Mouse (Mus musculus) embryonic facial prominence, embryonic 11.5 days (tissue): ENCODE data around the gene Coro1a. TPM values are rescaled to one million over a fixed set of nuclear protein-coding genes. Genes with fewer than 3 reads are reported as not detected.

Experiments
- ATAC-seq: fragments of 200-750 bp; cut with Nextera tagmentation; replicated peaks from 2 replicates; pipeline ENCODE4 v1.8.0; 2017; ENCODE audit warnings: low read depth; ENCODE audit not compliant: insufficient number of reproducible peaks, low FRiP score, low TSS enrichment
- DNase-seq: peaks from one replicate; pipeline ENCODE4 v3.0.0-alpha.2; 2015; ENCODE audit warnings: low spot score
- H3K27ac ChIP-seq: fragments of 300-500 bp; sonication (generic); replicated peaks from 2 replicates; pipeline ENCODE4 v1.5.1; 2014; ENCODE audit warnings: mild to moderate bottlenecking, low read depth, low read length, control low read depth
- H3K27me3 ChIP-seq: fragments of 300-500 bp; sonication (generic); 2 replicates; pipeline ENCODE4 v1.6.1; 2014; ENCODE audit warnings: mild to moderate bottlenecking, low read length, moderate library complexity, mixed read lengths; ENCODE audit not compliant: control insufficient read depth, insufficient read depth
- H3K36me3 ChIP-seq: fragments of 300-500 bp; sonication (generic); replicated peaks from 2 replicates; pipeline ENCODE4 v1.6.1; 2014; ENCODE audit warnings: low read depth, mild to moderate bottlenecking, low read length, moderate library complexity, mixed read lengths; ENCODE audit not compliant: control insufficient read depth, insufficient read depth
- H3K4me1 ChIP-seq: fragments of 300-500 bp; sonication (generic); 2 replicates; pipeline ENCODE4 v1.6.1; 2014; ENCODE audit warnings: low read length, mixed read lengths; ENCODE audit not compliant: control insufficient read depth, insufficient read depth
- H3K4me2 ChIP-seq: fragments of 300-500 bp; sonication (generic); 2 replicates; pipeline ENCODE4 v1.6.1; 2014; ENCODE audit warnings: low read depth, mild to moderate bottlenecking, control low read depth, low read length, moderate library complexity
- H3K4me3 ChIP-seq: fragments of 300-500 bp; sonication (generic); 2 replicates; pipeline ENCODE4 v1.5.1; 2014; ENCODE audit warnings: low read depth, low read length, control low read depth
- H3K9ac ChIP-seq: fragments of 300-500 bp; sonication (generic); replicated peaks from 2 replicates; pipeline ENCODE4 v1.6.1; 2014; ENCODE audit warnings: mild to moderate bottlenecking, control low read depth, low read length
- H3K9me3 ChIP-seq: fragments of 300-500 bp; sonication (generic); replicated peaks from 2 replicates; pipeline ENCODE4 v1.6.1; 2016; ENCODE audit warnings: mild to moderate bottlenecking, low read length, inconsistent platforms, mixed read lengths; ENCODE audit not compliant: control insufficient read depth
- WGBS: fragments of 180-500 bp; shearing (Covaris S2); extraction: QIAGEN DNeasy Blood & Tissue Kit; methylation state at CpG from one replicate; pipeline ENCODE4 v1.1.7; 2014; 5-methylcytosine and 5-hydroxymethylcytosine counted together
- polyA plus RNA-seq: library from polyadenylated mRNA; unstranded; fragments of >200 nt; fragmentation: Nextera tagmentation; extraction: Ambion mirVana; gene quantifications from 2 replicates; pipeline ENCODE4 v1.2.1, GENCODE M21; 2014

Coro1a gene
- polyA plus RNA-seq, 1 experiment from 2014 or later, result 37.5 TPM

DNA sequence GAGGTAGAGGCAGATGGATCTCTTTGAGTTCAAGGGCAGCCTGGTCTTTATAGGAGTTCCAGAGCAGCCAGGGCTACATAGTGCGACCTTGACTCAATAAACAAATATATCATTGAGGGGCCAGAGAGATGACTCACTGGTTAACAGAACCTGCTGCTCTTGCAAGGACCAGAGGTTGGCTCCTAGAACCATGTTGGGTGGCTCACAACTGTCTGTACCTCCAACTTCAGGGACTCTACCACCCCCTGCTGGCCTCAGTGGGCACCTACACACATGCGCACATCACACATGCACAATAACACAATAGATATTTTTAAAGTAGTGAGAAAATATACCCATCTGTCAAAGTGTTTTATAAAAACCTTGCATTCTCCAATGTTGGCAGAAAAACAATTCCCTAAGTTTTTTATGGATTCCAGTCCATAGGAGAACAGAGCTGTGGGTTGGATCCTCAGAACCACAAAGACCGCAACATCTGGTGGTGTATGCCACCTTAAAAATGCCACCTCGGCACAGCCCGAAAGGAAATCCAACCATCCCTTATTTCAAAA, 11.3 kb upstream of the Coro1a start:
- ATAC-seq (no peak), DNase-seq (no peak)
- Histone ChIP-seq H3K4me2 (no peak overlapping the region), H3K27ac (no peak overlapping the region), H3K9me3 (no peaks in the 10 kb centered on the region), H3K9ac (no peak overlapping the region), H3K4me3 (no peak overlapping the region), H3K4me1 (no peaks in the 10 kb centered on the region), H3K36me3 (no peaks in the 10 kb centered on the region), H3K27me3 (no peaks in the 10 kb centered on the region)
- WGBS, result 94% methylated on average over 5 of the region's 5 CpGs

DNA sequence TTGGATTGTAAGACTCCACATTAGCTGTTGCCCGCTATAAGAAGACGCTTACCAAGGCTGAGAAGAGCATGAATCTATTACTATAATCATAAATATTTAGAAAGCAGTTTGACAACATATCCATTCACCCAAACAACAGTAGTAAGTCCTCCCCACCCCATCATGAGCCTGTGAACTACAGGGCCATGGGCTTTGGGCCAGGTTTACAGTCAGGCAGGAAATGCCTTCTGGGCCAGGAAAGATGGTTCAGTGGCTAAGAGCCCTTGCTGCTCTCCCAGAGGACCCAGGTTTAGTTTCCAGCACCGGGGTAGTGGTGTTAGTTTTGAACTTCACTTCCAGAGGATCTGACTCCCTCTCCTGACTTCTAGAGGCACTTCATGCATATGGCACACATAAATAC, 10.0 kb upstream of the Coro1a start:
- no peak overlapping the region for H3K27ac ChIP-seq
- no peak for DNase-seq
- H3K27me3 ChIP-seq, result no peaks in the 10 kb centered on the region
- no peak for ATAC-seq
- no peak overlapping the region for H3K9ac ChIP-seq
- 87% methylated on average over 3 of the region's 3 CpGs for WGBS
- H3K4me3 ChIP-seq, result no peak overlapping the region
- no peaks in the 10 kb centered on the region for H3K9me3 ChIP-seq
- no peaks in the 10 kb centered on the region for H3K4me1 ChIP-seq
- no peak overlapping the region for H3K4me2 ChIP-seq
- H3K36me3 ChIP-seq, result no peaks in the 10 kb centered on the region

DNA sequence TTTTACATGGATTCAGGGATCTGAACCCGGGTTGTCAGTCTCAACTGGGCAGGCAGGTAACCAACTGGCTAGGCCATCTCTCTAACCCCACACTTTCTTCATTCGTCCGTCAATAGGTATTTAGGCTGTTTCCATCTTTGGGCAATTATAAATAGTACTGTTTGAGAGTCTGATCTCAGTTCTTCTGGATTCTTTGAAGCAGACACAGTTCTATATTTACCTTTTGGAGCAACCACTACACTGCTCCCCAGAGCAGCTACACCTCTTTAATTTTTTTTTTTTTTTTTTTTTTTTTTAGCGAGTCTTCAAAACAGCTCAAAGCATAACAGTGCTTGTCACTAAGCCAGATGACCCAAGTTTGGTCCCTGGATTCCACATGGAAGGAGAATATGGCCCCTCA, 8.1 kb upstream of the Coro1a start:
- Histone ChIP-seq H3K27me3 (no peaks in the 10 kb centered on the region), H3K4me3 (no peak overlapping the region), H3K4me1 (no peaks in the 10 kb centered on the region), H3K9me3 (no peaks in the 10 kb centered on the region), H3K4me2 (no peak overlapping the region), H3K9ac (no peak overlapping the region), H3K27ac (no peak overlapping the region), H3K36me3 (no peaks in the 10 kb centered on the region)
- DNase-seq, result no peak
- no peak for ATAC-seq
- WGBS, result 79% methylated on average over 4 of the region's 4 CpGs

DNA sequence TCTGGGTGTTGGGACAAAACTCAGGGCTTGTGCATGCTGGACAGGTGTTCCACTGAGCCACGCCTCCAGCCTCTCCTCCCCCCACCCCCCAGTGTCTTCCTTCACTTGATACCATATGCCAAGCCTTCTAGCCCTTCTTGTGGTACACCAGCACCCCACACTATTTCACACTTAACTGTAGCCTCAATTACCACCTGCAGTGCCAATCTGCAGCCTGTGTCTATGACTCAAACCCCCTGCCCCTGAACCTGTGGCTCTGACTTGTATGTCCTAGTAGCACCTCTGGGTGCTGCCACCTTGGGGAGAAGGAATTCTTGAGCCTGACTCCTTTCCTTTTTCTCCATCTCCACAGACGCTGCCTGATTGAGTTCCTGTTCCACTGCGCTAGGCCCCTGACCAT, 4.3 kb upstream of the Coro1a start:
- ATAC-seq (no peak), DNase-seq (no peak)
- no peak overlapping the region for H3K27ac ChIP-seq
- no peaks in the 10 kb centered on the region for H3K4me1 ChIP-seq
- H3K4me3 ChIP-seq, result no peak overlapping the region
- H3K36me3 ChIP-seq, result no peaks in the 10 kb centered on the region
- H3K4me2 ChIP-seq, result no peak overlapping the region
- no peaks in the 10 kb centered on the region for H3K27me3 ChIP-seq
- H3K9ac ChIP-seq, result no peak overlapping the region
- H3K9me3 ChIP-seq, result no peaks in the 10 kb centered on the region
- 78% methylated on average over 3 of the region's 3 CpGs for WGBS

DNA sequence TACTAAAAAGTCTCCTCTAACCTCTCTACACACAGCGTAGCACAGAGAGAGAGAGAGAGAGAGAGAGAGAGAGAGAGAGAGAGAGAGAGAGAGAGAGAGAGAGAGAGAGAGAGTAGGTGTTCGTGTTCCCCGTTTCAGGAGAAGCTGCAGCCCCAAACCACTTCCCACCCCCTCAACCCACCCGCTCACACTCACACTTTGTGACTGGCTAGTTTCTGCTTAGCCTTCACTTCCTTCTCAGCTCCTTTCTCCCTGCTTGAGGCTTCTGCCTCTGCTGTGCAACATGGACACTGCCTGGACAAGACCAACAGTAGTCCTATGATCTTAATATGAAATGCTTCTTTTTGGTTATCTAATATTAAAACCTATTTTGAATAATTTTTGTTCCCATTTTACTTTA, 2.7 kb upstream of the Coro1a start:
- H3K4me1 ChIP-seq, result no peaks in the 10 kb centered on the region
- no peak overlapping the region for H3K4me2 ChIP-seq
- ATAC-seq (no peak), DNase-seq (no peak)
- H3K36me3 ChIP-seq, result no peaks in the 10 kb centered on the region
- H3K9me3 ChIP-seq, result no peaks in the 10 kb centered on the region
- H3K27me3 ChIP-seq, result no peaks in the 10 kb centered on the region
- no peak overlapping the region for H3K9ac ChIP-seq
- 83% methylated on average over 3 of the region's 4 CpGs for WGBS
- no peak overlapping the region for H3K4me3 ChIP-seq
- H3K27ac ChIP-seq, result no peak overlapping the region

GRCm38 (mm10) chr7:126708175-126708952, 777 bp upstream of the Coro1a start:
- Histone ChIP-seq H3K36me3 (no peaks in the 10 kb centered on the region), H3K9ac (no peak overlapping the region), H3K27me3 (peaks cover 2% of the 10 kb centered on the region; the same call in 1 of the 2 replicates), H3K4me1 (0 out of 2 replicates have a peak, but pooled peaks cover 6% of the 10 kb centered on the region), H3K27ac (no peak overlapping the region), H3K9me3 (no peaks in the 10 kb centered on the region), H3K4me2 (no peak overlapping the region), H3K4me3 (no peak overlapping the region)
- DNase-seq (no peak), ATAC-seq (no peak)
- WGBS, result 87% methylated on average over 10 of the region's 10 CpGs

DNA sequence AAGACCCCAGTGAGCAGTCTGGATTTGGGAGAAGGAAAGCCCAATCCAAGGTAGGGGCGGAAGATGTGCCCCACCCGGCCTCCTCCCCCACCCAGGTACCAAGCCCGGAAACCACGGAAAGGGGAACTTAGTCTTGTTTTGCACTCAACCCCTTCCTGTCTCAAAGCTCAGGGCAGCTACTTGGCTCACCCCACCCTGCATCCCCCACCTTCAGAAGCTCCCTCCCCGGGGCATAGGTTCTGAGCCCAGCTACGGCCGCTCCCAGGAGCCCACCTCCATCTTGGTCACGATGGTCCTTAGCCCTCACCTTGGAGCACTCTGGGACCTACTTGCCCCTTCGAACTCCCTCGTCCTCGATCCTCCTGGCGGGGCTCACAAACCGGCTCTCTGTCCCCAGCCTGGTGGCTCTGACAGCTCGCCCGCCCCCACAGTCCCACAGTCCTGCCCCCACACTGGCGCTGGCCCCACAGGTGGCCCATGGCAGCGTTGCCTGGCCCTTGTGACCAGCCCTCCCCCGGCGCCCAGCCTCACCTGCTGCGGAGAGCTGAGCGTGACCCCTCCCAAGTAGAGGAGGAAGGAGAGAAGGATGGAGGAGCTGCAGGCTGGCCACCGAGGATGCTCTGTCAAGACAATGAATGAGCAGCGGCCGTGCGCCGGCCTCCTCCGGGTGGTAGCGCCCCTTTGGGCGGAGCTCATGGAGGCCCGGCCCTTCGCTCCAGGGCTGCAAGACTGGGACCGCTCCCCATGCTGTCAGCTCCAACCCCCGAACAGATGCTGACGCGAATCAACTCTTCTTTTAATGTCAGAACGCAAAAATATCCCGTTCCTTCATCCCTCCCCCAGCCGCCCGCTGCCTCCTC, 3.2 kb downstream of the Coro1a start:
- 2% methylated on average over 39 of the region's 39 CpGs for WGBS
- Histone ChIP-seq H3K9me3 (no peaks in the 10 kb centered on the region), H3K4me2 (peak overlapping the region; percentile 94), H3K36me3 (no peaks in the 10 kb centered on the region), H3K4me3 (peak overlapping the region; percentile 52), H3K27ac (no peak overlapping the region), H3K4me1 (0 out of 2 replicates have a peak, but pooled peaks cover 6% of the 10 kb centered on the region), H3K9ac (peak overlapping the region; percentile 65), H3K27me3 (peaks cover 2% of the 10 kb centered on the region; the same call in 1 of the 2 replicates)
- ATAC-seq (peak; percentile 68), DNase-seq (peak; percentile 83)

DNA sequence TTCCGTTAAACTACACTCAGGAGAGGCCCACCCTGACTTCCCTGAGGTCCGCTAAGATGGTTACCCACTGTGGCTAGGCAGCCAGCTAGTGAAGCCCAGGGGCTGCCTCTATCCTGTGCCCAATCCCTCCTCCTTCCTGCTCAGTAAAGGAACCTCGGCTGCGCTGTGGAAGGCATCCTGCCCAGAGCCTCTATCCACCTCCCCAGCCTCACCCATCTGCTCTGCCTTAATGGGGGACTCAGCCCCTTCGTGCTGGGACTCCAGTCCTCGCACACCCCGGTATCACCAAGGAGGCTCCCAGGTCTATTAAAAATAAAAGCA, 3.9 kb downstream of the Coro1a start:
- Histone ChIP-seq H3K9ac (no peak overlapping the region), H3K4me1 (0 out of 2 replicates have a peak, but pooled peaks cover 6% of the 10 kb centered on the region), H3K4me3 (peak overlapping the region; percentile 52), H3K4me2 (peak overlapping the region; percentile 94), H3K36me3 (no peaks in the 10 kb centered on the region), H3K9me3 (no peaks in the 10 kb centered on the region), H3K27ac (0 out of 2 replicates have a peak overlapping the region, but pooled peaks have one; percentile 2), H3K27me3 (peaks cover 2% of the 10 kb centered on the region; the same call in 1 of the 2 replicates)
- ATAC-seq (no peak), DNase-seq (no peak)
- 19% methylated on average over 7 of the region's 7 CpGs for WGBS
